Mouse (Mus musculus): ENCODE results near the gene Trp53bp2. TPM values are rescaled to one million over a fixed set of nuclear protein-coding genes. Genes with fewer than 3 reads are reported as not detected.

Gene Trp53bp2
- polyA plus RNA-seq, 1 experiment from 2014 or later, result 26.1 TPM

GRCm38 (mm10) chr1:182481646-182482295 lies 72.8 kb downstream of the Trp53bp2 start:
- H3K9me3 ChIP-seq (replicated peaks; ENCODE audit: low read length), result no peaks in the 10 kb centered on the region
- no peak overlapping the region for H3K4me3 ChIP-seq (replicated peaks; ENCODE audit: low read depth, low read length)
- H3K27me3 ChIP-seq (ENCODE audit: insufficient read depth, low read length), result no peaks in the 10 kb centered on the region
- peaks cover 34% of the 10 kb centered on the region for H3K36me3 ChIP-seq (ENCODE audit: insufficient read depth, low read length)
- peak overlapping the region; percentile 82 for H3K27ac ChIP-seq
- ATAC-seq (replicated peaks; ENCODE audit: low FRiP score, low read depth) (peak; percentile 33), DNase-seq (ENCODE audit: low spot score) (peak; percentile 28)
- no peak overlapping the region for H3K9ac ChIP-seq (ENCODE audit: low read depth, low read length)
- H3K4me1 ChIP-seq (replicated peaks; ENCODE audit: insufficient read depth, low read length), result peaks cover 10% of the 10 kb centered on the region
- no peak for TF ChIP-seq CTCF (IDR thresholded peaks at IDR 0.05; ENCODE audit: low read depth)
- no peak overlapping the region for H3K4me2 ChIP-seq (ENCODE audit: low read length)
- 54% methylated on average over 10 of the region's 10 CpGs for WGBS

- DNase-seq (ENCODE audit: low spot score) (no peak), ATAC-seq (replicated peaks; ENCODE audit: low FRiP score, low read depth) (no peak)
- Histone ChIP-seq H3K27me3 (ENCODE audit: insufficient read depth, low read length) (no peaks in the 10 kb centered on the region), H3K9ac (ENCODE audit: low read depth, low read length) (no peak overlapping the region), H3K4me2 (ENCODE audit: low read length) (no peak overlapping the region), H3K4me1 (replicated peaks; ENCODE audit: insufficient read depth, low read length) (peaks cover 10% of the 10 kb centered on the region), H3K36me3 (ENCODE audit: insufficient read depth, low read length) (peaks cover 28% of the 10 kb centered on the region; the same call in 1 of the 2 replicates), H3K9me3 (replicated peaks; ENCODE audit: low read length) (no peaks in the 10 kb centered on the region), H3K27ac (peak overlapping the region; percentile 82; the same call in 1 of the 2 replicates), H3K4me3 (replicated peaks; ENCODE audit: low read depth, low read length) (no peak overlapping the region)
- WGBS, result 87% methylated on average over 14 of the region's 14 CpGs
- TF ChIP-seq CTCF (IDR thresholded peaks at IDR 0.05; ENCODE audit: low read depth), result no peak
Measured at GRCm38 (mm10) chr1:182482991-182483909, 74.3 kb downstream of the Trp53bp2 start.

GRCm38 (mm10) chr1:182483910-182484274 lies 74.9 kb downstream of the Trp53bp2 start:
- Histone ChIP-seq H3K4me1 (replicated peaks; ENCODE audit: insufficient read depth, low read length) (peaks cover 10% of the 10 kb centered on the region), H3K9ac (ENCODE audit: low read depth, low read length) (no peak overlapping the region), H3K4me2 (ENCODE audit: low read length) (no peak overlapping the region), H3K27ac (peak overlapping the region; percentile 60; the same call in 1 of the 2 replicates), H3K9me3 (replicated peaks; ENCODE audit: low read length) (no peaks in the 10 kb centered on the region), H3K4me3 (replicated peaks; ENCODE audit: low read depth, low read length) (no peak overlapping the region), H3K27me3 (ENCODE audit: insufficient read depth, low read length) (no peaks in the 10 kb centered on the region), H3K36me3 (ENCODE audit: insufficient read depth, low read length) (peaks cover 34% of the 10 kb centered on the region; the same call in 1 of the 2 replicates)
- ATAC-seq (replicated peaks; ENCODE audit: low FRiP score, low read depth), result no peak
- peak; percentile 70 for DNase-seq (ENCODE audit: low spot score)
- 74% methylated on average over 12 of the region's 12 CpGs for WGBS
- no peak for TF ChIP-seq CTCF (IDR thresholded peaks at IDR 0.05; ENCODE audit: low read depth)

GRCm38 (mm10) chr1:182488503-182488902 lies 79.5 kb downstream of the Trp53bp2 start:
- Histone ChIP-seq H3K4me1 (replicated peaks; ENCODE audit: insufficient read depth, low read length) (no peaks in the 10 kb centered on the region), H3K9me3 (replicated peaks; ENCODE audit: low read length) (no peaks in the 10 kb centered on the region), H3K27me3 (ENCODE audit: insufficient read depth, low read length) (no peaks in the 10 kb centered on the region), H3K36me3 (ENCODE audit: insufficient read depth, low read length) (peaks cover 41% of the 10 kb centered on the region; the same call in 1 of the 2 replicates), H3K27ac (no peak overlapping the region), H3K9ac (ENCODE audit: low read depth, low read length) (no peak overlapping the region), H3K4me2 (ENCODE audit: low read length) (no peak overlapping the region), H3K4me3 (replicated peaks; ENCODE audit: low read depth, low read length) (no peak overlapping the region)
- DNase-seq (ENCODE audit: low spot score), result no peak
- 87% methylated on average over 10 of the region's 10 CpGs for whole genome bisulfite sequencing
- ATAC-seq (replicated peaks; ENCODE audit: low FRiP score, low read depth), result no peak
- TF ChIP-seq CTCF (IDR thresholded peaks at IDR 0.05; ENCODE audit: low read depth), result no peak

GRCm38 (mm10) chr1:182489803-182490452 lies 81.0 kb downstream of the Trp53bp2 start:
- Histone ChIP-seq H3K4me2 (ENCODE audit: low read length) (peak overlapping the region; percentile 31; the same call in 1 of the 2 replicates), H3K27ac (no peak overlapping the region), H3K36me3 (ENCODE audit: insufficient read depth, low read length) (peaks cover 40% of the 10 kb centered on the region; the same call in 1 of the 2 replicates), H3K4me3 (replicated peaks; ENCODE audit: low read depth, low read length) (no peak overlapping the region), H3K27me3 (ENCODE audit: insufficient read depth, low read length) (no peaks in the 10 kb centered on the region), H3K9me3 (replicated peaks; ENCODE audit: low read length) (no peaks in the 10 kb centered on the region), H3K9ac (ENCODE audit: low read depth, low read length) (no peak overlapping the region), H3K4me1 (replicated peaks; ENCODE audit: insufficient read depth, low read length) (peaks cover 10% of the 10 kb centered on the region)
- DNase-seq (ENCODE audit: low spot score) (peak; percentile 98), ATAC-seq (replicated peaks; ENCODE audit: low FRiP score, low read depth) (peak; percentile 94)
- 11% methylated on average over 21 of the region's 21 CpGs for WGBS
- TF ChIP-seq CTCF (IDR thresholded peaks at IDR 0.05; ENCODE audit: low read depth), result peak; percentile 98

- Histone ChIP-seq H3K9me3 (replicated peaks; ENCODE audit: low read length) (no peaks in the 10 kb centered on the region), H3K4me2 (ENCODE audit: low read length) (no peak overlapping the region), H3K4me1 (replicated peaks; ENCODE audit: insufficient read depth, low read length) (peaks cover 12% of the 10 kb centered on the region), H3K4me3 (replicated peaks; ENCODE audit: low read depth, low read length) (no peak overlapping the region), H3K27ac (no peak overlapping the region), H3K27me3 (ENCODE audit: insufficient read depth, low read length) (no peaks in the 10 kb centered on the region), H3K9ac (ENCODE audit: low read depth, low read length) (no peak overlapping the region), H3K36me3 (ENCODE audit: insufficient read depth, low read length) (peaks cover 35% of the 10 kb centered on the region; the same call in 1 of the 2 replicates)
- ATAC-seq (replicated peaks; ENCODE audit: low FRiP score, low read depth), result no peak
- no peak for DNase-seq (ENCODE audit: low spot score)
- WGBS, result 83% methylated on average over 7 of the region's 7 CpGs
- TF ChIP-seq CTCF (IDR thresholded peaks at IDR 0.05; ENCODE audit: low read depth), result peak; percentile 53
Measured at GRCm38 (mm10) chr1:182490568-182490967, 81.6 kb downstream of the Trp53bp2 start.

Data from kidney, postnatal 0 days (tissue).